Mouse (Mus musculus) G1E-ER4 (cell line): ENCODE results near the gene Ppp1r27. TPM values are rescaled to one million over a fixed set of nuclear protein-coding genes. Genes with fewer than 3 reads are reported as not detected.

Experiments used
- GATA1 ChIP-seq: IDR thresholded peaks from one replicate; pipeline ENCODE4 v1.8.0; 2012; ENCODE audit warnings: low read length, inconsistent platforms
- polyA plus RNA-seq: library from polyadenylated mRNA; stranded (reverse); fragments of >175 nt; gene quantifications from 2 replicates; pipeline ENCODE4 v1.2.3, GENCODE M21; 2012

Gene Ppp1r27
- polyA plus RNA-seq, 1 experiment: not detected

- TF ChIP-seq GATA1: no peak
These were observed 27.2 kb upstream of the Ppp1r27 start for GRCm38 (mm10) chr11:120578024-120578693.

DNA sequence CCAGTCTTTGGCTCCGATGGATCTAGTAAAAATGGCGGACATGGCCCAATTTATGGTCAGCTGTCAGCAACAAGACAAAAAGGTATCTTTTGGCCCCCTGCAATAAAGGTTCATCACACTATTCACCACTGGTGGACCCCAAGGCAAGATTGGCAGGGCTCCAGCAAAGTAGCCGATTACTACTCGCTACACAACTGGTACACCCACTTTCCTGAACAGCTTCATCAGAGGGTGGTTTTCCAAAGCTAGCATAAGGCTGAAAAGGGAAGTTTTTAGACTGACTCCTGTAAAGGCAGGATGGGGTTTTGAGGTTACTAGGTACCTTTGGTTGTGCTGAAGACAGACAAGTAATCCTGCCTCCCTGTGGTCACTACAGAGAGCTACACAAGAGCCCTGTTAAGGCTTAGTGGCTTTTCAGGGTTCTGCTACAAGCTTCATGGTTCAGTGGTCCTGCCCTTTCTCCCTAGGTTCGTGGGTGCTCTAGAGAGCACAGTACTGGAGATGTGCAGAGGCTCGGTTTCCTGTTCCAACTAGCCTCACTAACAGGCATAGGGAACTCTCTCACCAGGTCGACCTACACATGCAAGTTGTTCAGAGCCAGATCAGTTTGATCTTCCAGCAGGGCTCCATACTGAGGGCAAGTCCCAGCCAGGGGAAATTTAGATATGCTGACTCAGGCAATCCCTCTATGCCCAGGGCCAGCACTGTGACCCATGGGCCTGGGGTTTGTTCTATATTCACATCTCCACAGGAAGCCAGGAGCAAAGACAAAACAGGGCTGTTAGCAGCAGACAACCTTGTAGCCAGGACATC lies 26.5 kb upstream of the Ppp1r27 start:
- TF ChIP-seq GATA1: no peak

DNA sequence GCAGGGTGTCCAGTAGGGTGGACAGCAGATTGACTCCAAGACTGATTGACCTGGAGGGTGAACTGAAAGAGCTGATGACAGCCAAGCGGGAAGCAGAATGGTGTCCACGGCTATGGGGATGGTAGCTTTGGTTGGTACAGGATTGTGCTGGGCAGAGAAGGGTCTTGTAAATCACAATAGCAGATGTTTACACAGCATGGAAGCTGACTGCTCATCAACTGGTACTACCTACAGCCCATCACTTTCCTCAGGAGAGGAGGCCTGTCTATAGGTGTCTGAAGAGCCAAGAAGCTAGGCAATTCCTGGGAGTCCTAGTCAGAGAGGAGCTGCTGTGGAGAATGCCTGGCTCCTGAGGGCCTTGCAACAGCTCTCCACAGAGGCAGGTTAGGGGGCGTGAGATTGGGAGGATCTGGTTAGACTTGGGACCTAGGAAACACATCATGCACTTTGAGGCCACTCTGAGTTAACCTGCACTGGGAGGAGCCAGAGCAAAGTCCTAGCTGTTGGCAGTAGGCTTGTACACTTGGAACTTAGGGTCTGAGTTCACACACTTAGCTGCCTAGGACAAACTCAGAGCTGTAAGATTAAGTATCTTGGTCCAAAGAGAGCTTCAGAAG lies 25.5 kb upstream of the Ppp1r27 start:
- no peak for TF ChIP-seq GATA1

- TF ChIP-seq GATA1: no peak
These were observed 25.0 kb upstream of the Ppp1r27 start for GRCm38 (mm10) chr11:120575940-120576339.

- no peak for TF ChIP-seq GATA1
These were observed 24.1 kb upstream of the Ppp1r27 start for GRCm38 (mm10) chr11:120575046-120575445.

GRCm38 (mm10) chr11:120574278-120574600 lies 23.3 kb upstream of the Ppp1r27 start:
- TF ChIP-seq GATA1: no peak

DNA sequence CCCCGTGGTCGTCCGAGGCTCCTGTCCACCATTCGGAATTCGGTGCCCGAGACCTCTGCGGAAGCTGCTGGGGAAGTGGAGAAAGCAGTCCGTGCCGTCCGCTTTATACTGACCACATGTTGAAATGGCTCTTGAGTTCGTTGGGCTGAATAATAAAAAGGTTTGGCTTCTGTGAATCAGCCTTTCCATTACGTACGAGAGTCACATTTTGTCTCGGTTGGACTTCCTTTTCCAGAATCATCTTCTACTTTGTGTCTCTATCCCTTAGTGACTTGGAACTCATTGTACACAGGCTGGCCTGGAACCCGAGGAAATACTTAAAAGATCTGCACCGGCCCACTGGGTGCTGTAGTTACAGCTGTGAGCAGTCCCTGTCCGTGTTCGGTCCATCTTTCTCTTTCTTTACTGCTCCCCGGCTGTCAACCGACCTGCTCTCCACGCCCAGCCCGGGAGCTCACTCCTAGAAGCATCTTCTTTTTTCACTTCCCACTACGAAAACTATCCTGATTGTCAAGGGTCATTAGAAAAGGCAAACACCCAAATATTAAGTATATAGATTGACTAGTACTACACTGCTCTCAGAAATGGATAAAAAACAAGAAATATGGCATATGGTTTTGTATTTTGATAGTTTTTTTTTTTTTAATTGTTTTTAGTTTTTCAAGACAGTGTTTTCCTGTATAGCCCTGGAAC lies 22.8 kb upstream of the Ppp1r27 start:
- TF ChIP-seq GATA1: no peak

GRCm38 (mm10) chr11:120572752-120573584 lies 22.0 kb upstream of the Ppp1r27 start, which contains the start of gene P4hb:
Gene P4hb (minus strand): TSS chr11:120573253.
- TF ChIP-seq GATA1: no peak

GRCm38 (mm10) chr11:120572417-120572751 lies 21.5 kb upstream of the Ppp1r27 start:
- no peak for TF ChIP-seq GATA1

GRCm38 (mm10) chr11:120571754-120572416 lies 21.0 kb upstream of the Ppp1r27 start:
- no peak for TF ChIP-seq GATA1

DNA sequence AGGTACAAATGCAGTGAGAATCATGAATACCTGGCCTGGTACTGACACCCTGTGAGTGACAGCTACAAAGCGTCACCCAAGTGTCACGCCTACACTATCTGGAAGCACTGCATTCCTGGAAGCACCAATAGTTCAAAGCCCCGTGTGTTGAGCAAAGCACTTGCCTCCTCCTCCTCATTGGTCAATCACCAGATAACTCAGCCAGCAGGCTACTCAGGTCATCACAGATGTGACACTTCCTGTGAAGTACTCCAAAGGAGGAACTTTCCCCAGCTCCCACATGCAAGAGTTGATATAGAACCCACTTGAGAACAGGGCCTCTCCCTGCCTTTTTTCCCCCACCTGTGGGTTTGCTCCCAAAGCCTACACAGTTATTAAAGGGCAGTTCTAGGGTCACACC lies 20.2 kb upstream of the Ppp1r27 start:
- no peak for TF ChIP-seq GATA1

DNA sequence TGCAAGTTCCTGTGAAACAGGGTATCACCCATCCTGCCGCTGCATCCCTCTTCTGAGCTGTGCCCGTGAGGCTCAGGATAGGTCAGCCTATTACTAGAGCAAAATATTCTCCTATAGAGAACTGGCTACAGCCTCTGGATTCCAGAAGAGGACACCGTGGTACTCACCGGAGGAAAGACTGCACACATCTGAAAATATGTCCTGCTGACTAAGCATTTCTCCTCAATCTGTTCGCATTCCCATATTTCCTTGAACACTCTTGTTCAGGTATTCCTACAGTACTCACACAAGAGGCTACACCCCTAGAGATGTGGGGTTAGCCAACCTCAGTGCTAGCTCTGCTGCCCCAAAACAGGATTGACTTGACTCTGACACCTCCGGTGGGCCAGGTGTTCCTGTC lies 17.4 kb upstream of the Ppp1r27 start:
- TF ChIP-seq GATA1: no peak

GRCm38 (mm10) chr11:120565114-120565513 lies 14.2 kb upstream of the Ppp1r27 start:
- TF ChIP-seq GATA1: no peak

GRCm38 (mm10) chr11:120562949-120563348 lies 12.0 kb upstream of the Ppp1r27 start:
- TF ChIP-seq GATA1: no peak
